Mouse (Mus musculus): ENCODE measurements around the gene Adsl. TPM values are rescaled to one million over a fixed set of nuclear protein-coding genes. Genes with fewer than 3 reads are reported as not detected.
A peak's percentile ranks its signal among the peaks of the same experiment; 100 is the strongest.

Gene Adsl
- total and polyA plus RNA-seq, 2 experiments from 2014 or later = 149 to 156 TPM

DNA sequence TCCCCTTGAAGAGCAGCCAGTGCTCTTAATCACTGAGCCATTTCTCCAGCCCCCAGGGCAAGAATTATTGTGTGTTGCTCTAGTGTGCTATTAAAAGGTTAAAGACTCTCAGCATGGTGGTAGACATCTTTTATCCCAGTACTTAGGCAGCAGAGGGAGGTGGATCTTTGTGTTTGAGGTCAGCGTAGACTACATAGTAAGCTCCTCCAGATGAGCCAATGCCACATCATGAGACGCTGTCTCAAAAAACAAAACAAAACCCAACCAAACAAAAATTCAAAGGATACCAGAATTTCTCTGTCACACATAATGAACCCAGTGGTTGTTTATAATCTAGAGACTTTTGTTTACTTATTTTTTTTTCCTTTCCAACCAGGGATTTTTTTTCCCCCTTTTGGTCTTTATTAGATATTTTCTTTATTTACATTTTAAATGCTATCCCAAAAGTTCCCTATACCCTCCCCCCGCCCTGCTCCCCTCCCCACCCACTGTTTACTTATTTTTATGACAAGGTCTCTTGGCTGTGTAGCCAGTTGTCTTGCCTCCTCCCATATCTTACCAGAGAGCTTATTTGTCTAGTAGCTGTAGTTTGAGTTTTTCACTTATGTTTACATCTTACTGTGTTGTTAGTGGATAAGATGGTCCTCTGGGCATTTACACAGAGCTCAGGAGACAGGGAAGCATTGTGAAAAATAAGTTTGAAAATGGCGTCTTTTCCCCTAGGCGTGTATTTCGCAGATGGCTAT, 48.0 kb downstream of the Adsl start:
- ATAC-seq (ENCODE audit: insufficient read depth, low read depth) = no peak
- no peak for DNase-seq (ENCODE audit: low spot score)
- Histone ChIP-seq H3K9me3 (replicated peaks; ENCODE audit: control insufficient read depth, low read length) (no peaks in the 10 kb centered on the region), H3K4me3 (ENCODE audit: low read depth, low read length) (no peak overlapping the region), H3K36me3 (replicated peaks; ENCODE audit: control insufficient read depth, insufficient read depth, low read length) (no peaks in the 10 kb centered on the region), H3K27me3 (ENCODE audit: control insufficient read depth, insufficient read depth, low read length) (no peaks in the 10 kb centered on the region), H3K9ac (replicated peaks; ENCODE audit: low read depth, low read length) (no peak overlapping the region), H3K4me2 (ENCODE audit: low read depth, low read length) (no peak overlapping the region), H3K4me1 (ENCODE audit: control insufficient read depth, insufficient read depth) (no peaks in the 10 kb centered on the region), H3K27ac (ENCODE audit: low read depth) (no peak overlapping the region)
- WGBS = 92% methylated on average over 6 of the region's 6 CpGs
- TF ChIP-seq CTCF (IDR thresholded peaks at IDR 0.05; ENCODE audit: low read depth) = no peak

DNA sequence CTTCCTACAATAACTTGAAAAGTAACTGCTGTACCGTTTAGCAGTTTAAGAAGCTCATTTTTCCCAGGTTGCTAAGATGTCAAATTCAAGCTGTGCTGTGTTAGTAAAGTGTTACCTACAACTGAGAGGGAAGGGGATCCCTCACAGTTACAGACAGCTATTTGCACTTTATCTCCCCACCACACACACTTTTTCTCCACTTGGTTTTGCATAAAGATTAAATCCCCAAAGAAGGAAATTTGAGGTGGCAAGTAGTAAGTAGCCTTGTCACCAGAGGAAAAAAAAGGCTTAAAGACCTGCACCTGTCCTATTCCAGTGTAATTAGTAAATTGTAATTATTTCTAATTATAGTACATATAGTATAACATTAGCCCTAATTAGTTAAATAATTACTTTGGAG, 48.8 kb downstream of the Adsl start:
- no peak for TF ChIP-seq EP300 (IDR thresholded peaks at IDR 0.05; ENCODE audit: low read depth)
- WGBS = 53% methylated on average over 1 of the region's 1 CpGs
- Histone ChIP-seq H3K27me3 (ENCODE audit: control insufficient read depth, insufficient read depth, low read length) (no peaks in the 10 kb centered on the region), H3K4me3 (ENCODE audit: low read depth, low read length) (no peak overlapping the region), H3K9ac (replicated peaks; ENCODE audit: low read depth, low read length) (no peak overlapping the region), H3K36me3 (replicated peaks; ENCODE audit: control insufficient read depth, insufficient read depth, low read length) (no peaks in the 10 kb centered on the region), H3K4me1 (ENCODE audit: control insufficient read depth, insufficient read depth) (no peaks in the 10 kb centered on the region), H3K27ac (ENCODE audit: low read depth) (no peak overlapping the region), H3K4me2 (ENCODE audit: low read depth, low read length) (no peak overlapping the region), H3K9me3 (replicated peaks; ENCODE audit: control insufficient read depth, low read length) (no peaks in the 10 kb centered on the region)
- DNase-seq (ENCODE audit: low spot score) (no peak), ATAC-seq (ENCODE audit: insufficient read depth, low read depth) (no peak)

DNA sequence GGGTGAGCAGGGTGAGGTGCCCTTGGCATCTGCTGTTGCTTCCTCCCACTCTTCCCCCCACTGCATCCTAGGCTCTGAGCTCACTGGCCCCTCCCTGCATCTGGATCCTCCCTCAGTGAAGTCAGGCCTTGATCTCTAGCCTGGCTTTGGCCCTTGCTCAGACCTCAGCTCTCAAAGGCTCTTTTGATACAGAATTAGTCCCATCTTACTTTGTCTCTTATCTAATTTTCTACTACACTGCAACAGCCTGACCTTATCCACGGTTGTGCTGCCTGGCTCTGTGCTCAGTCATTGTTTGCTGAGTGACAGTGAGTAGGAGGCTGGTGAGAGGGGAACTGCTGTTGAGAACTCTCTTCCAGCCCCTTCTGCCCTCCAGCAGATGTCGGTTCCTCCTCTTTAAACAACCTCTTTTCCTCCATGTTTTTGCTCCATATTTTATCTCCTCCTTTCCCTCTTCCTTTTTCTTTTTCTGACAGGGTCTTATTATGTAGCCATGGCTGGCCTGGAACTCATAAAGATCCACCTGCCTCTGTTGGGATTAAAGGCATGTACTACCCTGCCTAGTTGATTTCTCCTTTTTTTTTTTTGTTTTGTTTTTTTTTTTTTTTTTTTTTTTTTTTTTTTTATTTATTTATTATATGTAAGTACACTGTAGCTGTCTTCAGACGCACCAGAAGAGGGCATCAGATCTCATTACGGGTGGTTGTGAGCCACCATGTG, 52.3 kb downstream of the Adsl start:
- H3K9ac ChIP-seq (replicated peaks; ENCODE audit: low read depth, low read length) = no peak overlapping the region
- no peaks in the 10 kb centered on the region for H3K9me3 ChIP-seq (replicated peaks; ENCODE audit: control insufficient read depth, low read length)
- peaks cover 9% of the 10 kb centered on the region; the same call in 1 of the 2 replicates for H3K36me3 ChIP-seq (replicated peaks; ENCODE audit: control insufficient read depth, insufficient read depth, low read length)
- no peak overlapping the region for H3K27ac ChIP-seq (ENCODE audit: low read depth)
- TF ChIP-seq EP300 (IDR thresholded peaks at IDR 0.05; ENCODE audit: low read depth) (no peak), CTCF (IDR thresholded peaks at IDR 0.05; ENCODE audit: low read depth) (no peak)
- no peaks in the 10 kb centered on the region for H3K4me1 ChIP-seq (ENCODE audit: control insufficient read depth, insufficient read depth)
- H3K27me3 ChIP-seq (ENCODE audit: control insufficient read depth, insufficient read depth, low read length) = no peaks in the 10 kb centered on the region
- no peak overlapping the region for H3K4me2 ChIP-seq (ENCODE audit: low read depth, low read length)
- no peak overlapping the region for H3K4me3 ChIP-seq (ENCODE audit: low read depth, low read length)
- ATAC-seq (ENCODE audit: insufficient read depth, low read depth) = 0 out of 2 replicates have a peak, but pooled peaks have one; percentile 33
- 13% methylated on average over 2 of the region's 4 CpGs for WGBS
- no peak for DNase-seq (ENCODE audit: low spot score)

DNA sequence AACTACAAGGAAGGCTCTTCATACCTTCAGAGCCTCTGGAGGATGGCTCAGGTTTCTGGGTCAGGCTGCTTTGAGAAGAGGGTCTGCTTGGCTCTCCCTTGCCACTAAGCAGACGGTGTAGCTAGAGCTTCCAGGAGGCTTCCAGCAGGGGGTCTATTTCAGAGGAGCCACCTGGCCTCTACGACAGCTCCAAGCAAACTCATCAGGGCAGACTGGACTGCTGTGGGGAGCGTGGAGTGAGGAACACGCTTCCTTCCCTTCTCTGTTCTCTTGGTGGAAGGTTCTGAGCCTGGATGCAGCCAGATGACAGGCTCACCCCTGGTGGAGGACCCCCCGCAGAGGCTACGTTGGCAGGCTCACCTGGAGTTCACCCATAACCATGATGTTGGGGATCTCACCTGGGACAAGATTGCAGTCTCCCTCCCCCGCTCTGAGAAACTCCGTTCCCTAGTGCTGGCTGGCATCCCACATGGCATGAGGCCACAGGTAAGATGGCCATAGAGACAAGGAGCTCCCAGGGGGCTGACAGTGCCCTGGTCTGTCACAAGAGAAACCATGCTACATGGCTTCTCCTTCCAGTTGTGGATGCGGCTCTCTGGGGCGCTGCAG, 57.9 kb downstream of the Adsl start:
- Histone ChIP-seq H3K4me1 (ENCODE audit: control insufficient read depth, insufficient read depth) (no peaks in the 10 kb centered on the region), H3K27ac (ENCODE audit: low read depth) (no peak overlapping the region), H3K4me3 (ENCODE audit: low read depth, low read length) (no peak overlapping the region), H3K4me2 (ENCODE audit: low read depth, low read length) (no peak overlapping the region), H3K36me3 (replicated peaks; ENCODE audit: control insufficient read depth, insufficient read depth, low read length) (peaks cover 13% of the 10 kb centered on the region; the same call in 1 of the 2 replicates), H3K9ac (replicated peaks; ENCODE audit: low read depth, low read length) (no peak overlapping the region), H3K9me3 (replicated peaks; ENCODE audit: control insufficient read depth, low read length) (no peaks in the 10 kb centered on the region), H3K27me3 (ENCODE audit: control insufficient read depth, insufficient read depth, low read length) (no peaks in the 10 kb centered on the region)
- 86% methylated on average over 10 of the region's 10 CpGs for WGBS
- no peak for DNase-seq (ENCODE audit: low spot score)
- no peak for TF ChIP-seq CTCF (IDR thresholded peaks at IDR 0.05; ENCODE audit: low read depth)
- TF ChIP-seq EP300 (IDR thresholded peaks at IDR 0.05; ENCODE audit: low read depth) = no peak
- ATAC-seq (ENCODE audit: insufficient read depth, low read depth) = no peak

DNA sequence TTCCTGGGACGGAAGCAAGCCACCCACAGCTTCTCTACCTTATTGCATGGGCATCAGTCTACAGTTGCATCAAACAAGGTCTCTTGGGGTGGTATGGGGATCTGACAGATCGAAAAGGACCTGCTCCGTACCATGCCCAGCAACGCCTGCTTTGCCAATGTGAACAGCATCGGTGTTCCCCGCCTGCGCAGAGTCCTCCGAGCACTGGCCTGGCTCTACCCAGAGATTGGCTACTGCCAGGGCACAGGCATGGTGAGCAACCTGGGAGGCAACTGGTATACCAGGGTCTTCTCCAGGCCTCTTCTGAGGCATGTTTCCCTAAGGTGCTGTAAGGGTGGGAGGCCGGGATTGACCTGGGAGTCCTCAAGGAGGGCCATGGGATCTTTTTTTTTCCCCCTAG, 59.0 kb downstream of the Adsl start:
- Histone ChIP-seq H3K4me2 (ENCODE audit: low read depth, low read length) (no peak overlapping the region), H3K27me3 (ENCODE audit: control insufficient read depth, insufficient read depth, low read length) (no peaks in the 10 kb centered on the region), H3K9ac (replicated peaks; ENCODE audit: low read depth, low read length) (no peak overlapping the region), H3K36me3 (replicated peaks; ENCODE audit: control insufficient read depth, insufficient read depth, low read length) (peaks cover 25% of the 10 kb centered on the region), H3K27ac (ENCODE audit: low read depth) (no peak overlapping the region), H3K9me3 (replicated peaks; ENCODE audit: control insufficient read depth, low read length) (no peaks in the 10 kb centered on the region), H3K4me1 (ENCODE audit: control insufficient read depth, insufficient read depth) (no peaks in the 10 kb centered on the region), H3K4me3 (ENCODE audit: low read depth, low read length) (no peak overlapping the region)
- ATAC-seq (ENCODE audit: insufficient read depth, low read depth) (no peak), DNase-seq (ENCODE audit: low spot score) (no peak)
- 91% methylated on average over 9 of the region's 9 CpGs for whole genome bisulfite sequencing
- TF ChIP-seq EP300 (IDR thresholded peaks at IDR 0.05; ENCODE audit: low read depth) (no peak), CTCF (IDR thresholded peaks at IDR 0.05; ENCODE audit: low read depth) (no peak)
